Mouse (Mus musculus): ENCODE measurements at regions not wholly inside any gene's neighbourhood (a gene's known extent, or its start where the extent isn't known, plus 50 kb on each side); places are given as distances from the start of the nearest gene placed in this dataset.

DNA sequence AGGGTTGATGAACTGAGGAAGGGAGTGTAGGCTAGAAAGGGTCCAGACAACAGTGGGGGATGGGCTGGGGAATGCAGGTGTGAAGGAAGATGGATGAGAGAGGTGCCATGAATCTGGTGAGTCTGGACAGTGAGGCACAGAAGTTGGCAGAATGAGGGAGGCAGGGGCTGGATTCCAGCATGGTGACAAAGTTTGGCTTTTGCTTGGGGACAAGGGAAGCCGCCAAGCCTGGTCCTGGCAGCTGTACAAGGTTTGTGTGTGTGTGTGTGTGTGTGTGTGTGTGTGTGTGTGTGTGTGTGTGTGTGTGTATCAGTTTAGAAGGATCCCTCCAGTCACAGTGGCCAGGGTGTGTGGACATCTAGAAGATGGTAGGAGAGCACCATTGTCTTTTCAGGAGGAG lies 270.4 kb downstream of the Rps24 start:
- 75% methylated on average over 1 of the region's 1 CpGs for WGBS
- no peaks in the 10 kb centered on the region for H3K27me3 ChIP-seq
- H3K4me1 ChIP-seq, result peaks cover 6% of the 10 kb centered on the region; the same call in 1 of the 2 replicates
- no peaks in the 10 kb centered on the region for H3K36me3 ChIP-seq
- no peak overlapping the region for H3K4me2 ChIP-seq
- H3K9ac ChIP-seq, result no peak overlapping the region
- no peaks in the 10 kb centered on the region for H3K9me3 ChIP-seq
- no peak for ATAC-seq (ENCODE audit: insufficient number of reproducible peaks, insufficient read depth, low FRiP score, low TSS enrichment, low read depth)
- H3K27ac ChIP-seq, result no peak overlapping the region
- no peak overlapping the region for H3K4me3 ChIP-seq

GRCm38 (mm10) chr14:24757843-24758242 lies 270.9 kb downstream of the Rps24 start:
- Histone ChIP-seq H3K27me3 (no peaks in the 10 kb centered on the region), H3K36me3 (no peaks in the 10 kb centered on the region), H3K4me3 (no peak overlapping the region), H3K9me3 (no peaks in the 10 kb centered on the region), H3K4me2 (no peak overlapping the region), H3K4me1 (peaks cover 6% of the 10 kb centered on the region; the same call in 1 of the 2 replicates), H3K27ac (no peak overlapping the region), H3K9ac (no peak overlapping the region)
- no peak for ATAC-seq (ENCODE audit: insufficient number of reproducible peaks, insufficient read depth, low FRiP score, low TSS enrichment, low read depth)
- 67% methylated on average over 1 of the region's 1 CpGs for WGBS

DNA sequence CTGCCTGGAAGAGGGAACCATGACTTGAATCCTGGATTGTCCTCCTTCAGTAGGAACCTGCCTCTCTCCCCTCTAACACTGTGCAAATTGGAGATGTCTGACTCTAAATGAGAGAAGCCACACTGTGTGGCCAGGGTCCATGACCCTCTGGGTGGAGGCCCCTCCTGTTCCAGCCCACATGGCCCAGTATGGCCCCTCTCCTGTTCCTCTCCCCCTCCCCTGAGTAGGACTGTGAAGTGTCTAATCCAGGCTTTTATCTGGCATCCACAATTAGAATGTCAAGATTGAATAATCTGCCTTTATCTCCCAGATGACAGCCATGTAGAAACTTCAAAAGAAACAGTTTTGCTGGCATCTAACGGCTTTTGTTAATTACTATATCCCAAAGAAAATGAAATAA lies 274.0 kb downstream of the Rps24 start:
- no peak overlapping the region for H3K4me2 ChIP-seq
- WGBS, result 50% methylated on average over 1 of the region's 1 CpGs
- H3K4me1 ChIP-seq, result peaks cover 6% of the 10 kb centered on the region; the same call in 1 of the 2 replicates
- H3K4me3 ChIP-seq, result no peak overlapping the region
- no peak overlapping the region for H3K9ac ChIP-seq
- no peaks in the 10 kb centered on the region for H3K27me3 ChIP-seq
- no peak overlapping the region for H3K27ac ChIP-seq
- ATAC-seq (ENCODE audit: insufficient number of reproducible peaks, insufficient read depth, low FRiP score, low TSS enrichment, low read depth), result 0 out of 2 replicates have a peak, but pooled peaks have one; percentile 37
- H3K9me3 ChIP-seq, result no peaks in the 10 kb centered on the region
- H3K36me3 ChIP-seq, result no peaks in the 10 kb centered on the region

GRCm38 (mm10) chr14:24762468-24763274 lies 275.7 kb downstream of the Rps24 start:
- ATAC-seq (ENCODE audit: insufficient number of reproducible peaks, insufficient read depth, low FRiP score, low TSS enrichment, low read depth), result no peak
- H3K27ac ChIP-seq, result no peak overlapping the region
- no peak overlapping the region for H3K4me3 ChIP-seq
- H3K4me2 ChIP-seq, result no peak overlapping the region
- H3K9me3 ChIP-seq, result no peaks in the 10 kb centered on the region
- H3K36me3 ChIP-seq, result no peaks in the 10 kb centered on the region
- 14% methylated on average over 7 of the region's 7 CpGs for WGBS
- H3K27me3 ChIP-seq, result no peaks in the 10 kb centered on the region
- peaks cover 14% of the 10 kb centered on the region; the same call in 1 of the 2 replicates for H3K4me1 ChIP-seq
- H3K9ac ChIP-seq, result no peak overlapping the region

DNA sequence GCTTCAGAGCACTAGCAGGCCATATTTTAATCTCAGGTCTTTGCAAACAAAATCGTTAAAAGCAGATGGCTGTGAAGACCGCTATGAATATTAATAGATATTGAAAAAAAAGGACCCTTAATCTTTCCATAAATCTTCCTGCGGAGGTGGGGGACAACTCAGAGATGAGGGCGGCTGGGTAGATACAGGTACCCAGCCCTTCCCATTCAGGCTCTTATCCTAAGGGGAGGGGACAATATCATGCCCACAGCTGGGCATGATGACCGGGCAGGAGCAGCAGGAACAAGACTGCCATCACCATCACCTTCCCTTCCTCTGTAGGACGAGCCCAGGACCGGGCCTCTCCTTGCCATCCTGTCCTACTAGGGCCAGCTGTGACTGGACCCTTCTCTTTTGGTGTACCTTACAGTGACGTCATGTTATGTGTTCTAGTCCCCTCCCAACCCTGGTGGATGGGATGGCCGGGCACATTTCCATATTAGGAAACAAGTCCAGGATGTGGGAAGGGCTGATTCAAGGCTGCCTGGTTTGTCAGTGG lies 276.4 kb downstream of the Rps24 start:
- Histone ChIP-seq H3K27ac (no peak overlapping the region), H3K4me2 (no peak overlapping the region), H3K4me1 (peaks cover 16% of the 10 kb centered on the region), H3K9ac (no peak overlapping the region), H3K36me3 (no peaks in the 10 kb centered on the region), H3K9me3 (no peaks in the 10 kb centered on the region), H3K27me3 (no peaks in the 10 kb centered on the region), H3K4me3 (no peak overlapping the region)
- 59% methylated on average over 9 of the region's 9 CpGs for WGBS
- 0 out of 2 replicates have a peak, but pooled peaks have one; percentile 26 for ATAC-seq (ENCODE audit: insufficient number of reproducible peaks, insufficient read depth, low FRiP score, low TSS enrichment, low read depth)

GRCm38 (mm10) chr14:24763845-24764244 lies 276.9 kb downstream of the Rps24 start:
- ATAC-seq (ENCODE audit: insufficient number of reproducible peaks, insufficient read depth, low FRiP score, low TSS enrichment, low read depth), result no peak
- H3K9me3 ChIP-seq, result no peaks in the 10 kb centered on the region
- H3K27me3 ChIP-seq, result no peaks in the 10 kb centered on the region
- H3K27ac ChIP-seq, result no peak overlapping the region
- H3K4me1 ChIP-seq, result peaks cover 21% of the 10 kb centered on the region
- no peak overlapping the region for H3K9ac ChIP-seq
- H3K4me3 ChIP-seq, result no peak overlapping the region
- H3K36me3 ChIP-seq, result no peaks in the 10 kb centered on the region
- H3K4me2 ChIP-seq, result no peak overlapping the region
- 54% methylated on average over 7 of the region's 7 CpGs for WGBS

DNA sequence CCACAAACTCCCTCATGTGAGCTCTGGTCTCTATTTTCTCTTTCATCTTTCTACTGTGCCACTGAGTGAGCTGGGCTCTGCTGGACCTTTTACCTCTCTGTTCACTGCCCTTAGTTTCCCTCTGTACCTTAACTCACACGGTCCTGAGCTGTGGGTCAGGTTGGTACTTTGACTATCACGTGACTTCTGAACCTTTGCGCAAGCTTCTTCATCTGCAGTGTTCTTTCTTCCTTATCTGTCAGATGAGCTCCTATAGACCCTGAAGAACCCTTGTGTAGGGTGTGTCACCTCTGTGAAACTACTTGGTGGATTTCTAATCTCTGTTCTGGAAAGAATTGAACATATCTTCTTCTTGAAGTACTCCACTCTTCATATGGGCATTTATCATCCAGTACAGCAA lies 279.3 kb downstream of the Rps24 start:
- WGBS, result 76% methylated on average over 3 of the region's 3 CpGs
- H3K27me3 ChIP-seq, result no peaks in the 10 kb centered on the region
- H3K9ac ChIP-seq, result no peak overlapping the region
- H3K9me3 ChIP-seq, result no peaks in the 10 kb centered on the region
- no peak overlapping the region for H3K4me2 ChIP-seq
- no peaks in the 10 kb centered on the region for H3K36me3 ChIP-seq
- H3K4me3 ChIP-seq, result no peak overlapping the region
- peaks cover 43% of the 10 kb centered on the region for H3K4me1 ChIP-seq
- no peak for ATAC-seq (ENCODE audit: insufficient number of reproducible peaks, insufficient read depth, low FRiP score, low TSS enrichment, low read depth)
- no peak overlapping the region for H3K27ac ChIP-seq

DNA sequence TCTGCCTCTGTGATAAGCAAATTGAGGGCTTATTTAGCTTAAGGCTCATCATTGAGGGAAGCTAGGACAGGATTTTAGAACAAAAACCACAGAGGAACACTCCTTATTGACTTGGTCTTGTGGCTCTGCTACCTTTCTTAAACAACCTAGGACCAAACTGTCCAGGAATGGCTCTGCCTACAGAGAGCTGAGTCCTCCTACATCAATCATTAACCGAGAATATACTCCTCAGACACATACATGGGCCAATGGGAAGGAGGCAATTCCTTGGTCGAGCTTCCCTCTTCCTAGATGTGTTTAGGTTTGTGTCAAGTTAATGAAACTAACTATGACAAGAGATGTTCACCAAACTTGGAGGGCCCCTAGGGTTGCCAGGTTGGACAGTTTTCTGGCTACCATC lies 279.8 kb downstream of the Rps24 start:
- WGBS, result 79% methylated on average over 2 of the region's 2 CpGs
- Histone ChIP-seq H3K4me2 (no peak overlapping the region), H3K4me3 (no peak overlapping the region), H3K4me1 (peaks cover 47% of the 10 kb centered on the region), H3K9ac (no peak overlapping the region), H3K36me3 (no peaks in the 10 kb centered on the region), H3K27ac (no peak overlapping the region), H3K9me3 (no peaks in the 10 kb centered on the region), H3K27me3 (no peaks in the 10 kb centered on the region)
- no peak for ATAC-seq (ENCODE audit: insufficient number of reproducible peaks, insufficient read depth, low FRiP score, low TSS enrichment, low read depth)

GRCm38 (mm10) chr14:24767316-24767715 lies 280.4 kb downstream of the Rps24 start:
- ATAC-seq (ENCODE audit: insufficient number of reproducible peaks, insufficient read depth, low FRiP score, low TSS enrichment, low read depth), result no peak
- 88% methylated on average over 5 of the region's 5 CpGs for WGBS
- H3K9me3 ChIP-seq, result no peaks in the 10 kb centered on the region
- peaks cover 53% of the 10 kb centered on the region for H3K4me1 ChIP-seq
- no peak overlapping the region for H3K9ac ChIP-seq
- peak overlapping the region; percentile 73; the same call in 1 of the 2 replicates for H3K27ac ChIP-seq
- H3K4me3 ChIP-seq, result no peak overlapping the region
- H3K27me3 ChIP-seq, result no peaks in the 10 kb centered on the region
- H3K36me3 ChIP-seq, result no peaks in the 10 kb centered on the region
- H3K4me2 ChIP-seq, result no peak overlapping the region

GRCm38 (mm10) chr14:24767964-24768363 lies 281.0 kb downstream of the Rps24 start:
- no peak for ATAC-seq (ENCODE audit: insufficient number of reproducible peaks, insufficient read depth, low FRiP score, low TSS enrichment, low read depth)
- peaks cover 53% of the 10 kb centered on the region for H3K4me1 ChIP-seq
- H3K36me3 ChIP-seq, result no peaks in the 10 kb centered on the region
- no peaks in the 10 kb centered on the region for H3K27me3 ChIP-seq
- WGBS, result 65% methylated on average over 5 of the region's 5 CpGs
- no peaks in the 10 kb centered on the region for H3K9me3 ChIP-seq
- no peak overlapping the region for H3K4me2 ChIP-seq
- H3K4me3 ChIP-seq, result no peak overlapping the region
- H3K9ac ChIP-seq, result no peak overlapping the region
- peak overlapping the region; percentile 73 for H3K27ac ChIP-seq

- Histone ChIP-seq H3K27ac (0 out of 2 replicates have a peak overlapping the region, but pooled peaks have one; percentile 23), H3K4me2 (no peak overlapping the region), H3K4me1 (peaks cover 53% of the 10 kb centered on the region), H3K36me3 (no peaks in the 10 kb centered on the region), H3K9ac (no peak overlapping the region), H3K27me3 (no peaks in the 10 kb centered on the region), H3K9me3 (no peaks in the 10 kb centered on the region), H3K4me3 (no peak overlapping the region)
- 58% methylated on average over 3 of the region's 3 CpGs for WGBS
- no peak for ATAC-seq (ENCODE audit: insufficient number of reproducible peaks, insufficient read depth, low FRiP score, low TSS enrichment, low read depth)
Measured at GRCm38 (mm10) chr14:24769451-24769850, 282.5 kb downstream of the Rps24 start.

All from embryonic facial prominence, embryonic 13.5 days (tissue).